9 mouse cellular contexts compared by ENCODE assay signal in genomic region chr15:95772861-95773836, GRCm38 (mm10). TPM values are rescaled to one million over a fixed set of nuclear protein-coding genes. Genes with fewer than 3 reads are reported as not detected.
DNase-seq lines count a peak whose midpoint lies in the region; ATAC-seq and TF ChIP-seq lines count a peak whose summit lies in the region.
"Had no signal": no experiment of that assay in that cellular context is flagged by ENCODE, and none has a peak within 500 bp of the region (broad histone marks: within the 10 kb centered on the region; RNA-seq: fewer than 3 reads in every experiment).

No protein-coding gene starts in this region.

- H3K27ac ChIP-seq in midbrain, embryonic 10.5 days (replicated peaks), result no peak overlapping the region
- no peak overlapping the region for H3K27ac ChIP-seq in midbrain, embryonic 13.5 days
- H3K27ac ChIP-seq in limb, embryonic 11.5 days (replicated peaks; ENCODE audit: low read depth, low read length), result no peak overlapping the region
- no peak overlapping the region for H3K27ac ChIP-seq in olfactory bulb, adult 2 months (ENCODE audit: insufficient read depth, low read depth, low read length)
- H3K27ac ChIP-seq: neural tube, embryonic 12.5 days had no signal

- no peaks in the 10 kb centered on the region for H3K9me3 ChIP-seq in midbrain, embryonic 10.5 days (replicated peaks)
- no peaks in the 10 kb centered on the region for H3K9me3 ChIP-seq in midbrain, embryonic 13.5 days
- no peaks in the 10 kb centered on the region for H3K9me3 ChIP-seq in limb, embryonic 11.5 days (ENCODE audit: control insufficient read depth, low read length)
- H3K9me3 ChIP-seq: neural tube, embryonic 12.5 days had no signal

- no peak overlapping the region for H3K4me2 ChIP-seq in midbrain, embryonic 13.5 days (replicated peaks)
- H3K4me2 ChIP-seq in limb, embryonic 11.5 days (ENCODE audit: low read depth, severe bottlenecking), result no peak overlapping the region
- H3K4me2 ChIP-seq: neural tube, embryonic 12.5 days had no signal

- peak; percentile 70 for DNase-seq in midbrain, embryonic 10.5 days (ENCODE audit: low spot score)
- no peak for DNase-seq in Patski (ENCODE audit: low read depth, low spot score)
- DNase-seq in cerebellum, postnatal 25 days, result peak; percentile 52 to 71
- DNase-seq in heart, postnatal 36 days, result peak; percentile 78 to 82
- peak; percentile 85 for DNase-seq in limb, embryonic 11.5 days (ENCODE audit: low spot score)
- peak; percentile 90 for DNase-seq in thymus, postnatal 4 days

- POLR2A ChIA-PET in Patski (lab: Charles Lee), result interaction anchor here (0.6 to 0.9 kb wide), 4 partner anchors 146 to 604 kb away, joined by 3 to 4 read pairs (median 3); no protein-coding TSS in a partner anchor

- in situ Hi-C loops in Patski (cut with MboI; ENCODE audit: low pct_unique_long_range_greater_than_20kb), result loop anchor here (25.0 kb wide), 1 partner anchor 614 kb away; no protein-coding TSS in a partner anchor

- 61% methylated on average over 14 of the region's 14 CpGs for WGBS in midbrain, embryonic 10.5 days
- WGBS in midbrain, embryonic 13.5 days, result 48% methylated on average over 14 of the region's 14 CpGs
- WGBS in limb, embryonic 11.5 days, result 61% methylated on average over 14 of the region's 14 CpGs
- 55% methylated on average over 14 of the region's 14 CpGs for WGBS in olfactory bulb, adult 2 months

- H3K4me1 ChIP-seq in midbrain, embryonic 10.5 days, result no peaks in the 10 kb centered on the region
- no peaks in the 10 kb centered on the region for H3K4me1 ChIP-seq in midbrain, embryonic 13.5 days (replicated peaks)
- H3K4me1 ChIP-seq in limb, embryonic 11.5 days (ENCODE audit: control insufficient read depth, insufficient read depth, low read length), result no peaks in the 10 kb centered on the region
- no peaks in the 10 kb centered on the region; the same call in 1 of the 2 replicates for H3K4me1 ChIP-seq in olfactory bulb, adult 2 months (ENCODE audit: control insufficient read depth, insufficient read depth, low read length)
- H3K4me1 ChIP-seq: neural tube, embryonic 12.5 days had no signal

- H3K36me3 ChIP-seq in midbrain, embryonic 10.5 days, result no peaks in the 10 kb centered on the region
- H3K36me3 ChIP-seq in midbrain, embryonic 13.5 days, result no peaks in the 10 kb centered on the region
- no peaks in the 10 kb centered on the region for H3K36me3 ChIP-seq in limb, embryonic 11.5 days (ENCODE audit: control insufficient read depth, insufficient read depth, low read length)
- H3K36me3 ChIP-seq: neural tube, embryonic 12.5 days had no signal

- H3K4me3 ChIP-seq in midbrain, embryonic 10.5 days, result no peak overlapping the region
- H3K4me3 ChIP-seq in midbrain, embryonic 13.5 days (replicated peaks), result no peak overlapping the region
- no peak overlapping the region for H3K4me3 ChIP-seq in limb, embryonic 11.5 days (ENCODE audit: low read depth, low read length)
- no peak overlapping the region for H3K4me3 ChIP-seq in olfactory bulb, adult 2 months (ENCODE audit: insufficient read depth, low read depth, low read length)
- H3K4me3 ChIP-seq: neural tube, embryonic 12.5 days had no signal

- peak; percentile 93 for TF ChIP-seq CTCF in Patski (IDR thresholded peaks at IDR 0.05)
- peak; percentile 41; the same call in 1 of the 2 replicates for TF ChIP-seq CTCF in olfactory bulb, adult 2 months (IDR thresholded peaks at IDR 0.05; ENCODE audit: insufficient read depth, low read depth, low read length)

- no peak overlapping the region for H3K9ac ChIP-seq in midbrain, embryonic 13.5 days (replicated peaks)
- no peak overlapping the region for H3K9ac ChIP-seq in limb, embryonic 11.5 days (ENCODE audit: low read length)
- H3K9ac ChIP-seq: neural tube, embryonic 12.5 days had no signal

- TF ChIP-seq POLR2A in olfactory bulb, adult 2 months (IDR thresholded peaks at IDR 0.05; ENCODE audit: insufficient read depth, low read depth, low read length), result no peak

- CTCF ChIA-PET in Patski (lab: Charles Lee), result interaction anchor here (0.6 to 1.9 kb wide), 13 partner anchors 10 to 549 kb away, joined by 3 to 12 read pairs (median 3); no protein-coding TSS in a partner anchor

- intact Hi-C loops in heart, postnatal 36 days (cut with DNase I), result loop anchor here (1.0 to 5.0 kb wide), 4 partner anchors 17 to 170 kb away; partner anchors contain the start of gene Ano6

- ATAC-seq in midbrain, embryonic 13.5 days, result no peak
- peak; percentile 71 for ATAC-seq in Patski
- ATAC-seq in limb, embryonic 11.5 days (ENCODE audit: insufficient number of reproducible peaks, low FRiP score, low TSS enrichment, low read depth), result no peak

- H3K27me3 ChIP-seq in midbrain, embryonic 10.5 days (ENCODE audit: low read depth, poor library complexity, severe bottlenecking), result no peaks in the 10 kb centered on the region
- no peaks in the 10 kb centered on the region for H3K27me3 ChIP-seq in midbrain, embryonic 13.5 days
- H3K27me3 ChIP-seq in Patski, result no peaks in the 10 kb centered on the region
- H3K27me3 ChIP-seq in limb, embryonic 11.5 days (ENCODE audit: control insufficient read depth, insufficient read depth, low read length), result no peaks in the 10 kb centered on the region
- H3K27me3 ChIP-seq: neural tube, embryonic 12.5 days had no signal

RNA-seq across cellular contexts. Expression of gene Ano6, which starts 17.5 kb away (rescaled TPM):
- 30.0 and 33.6 TPM in 2 replicates for polyA plus RNA-seq in midbrain, embryonic 10.5 days (2016; fragmentation: Nextera tagmentation; extraction: Ambion mirVana)
- polyA plus RNA-seq in midbrain, embryonic 13.5 days (2015; fragmentation: Nextera tagmentation; extraction: Ambion mirVana), result 26.1 and 26.8 TPM in 2 replicates
- polyA plus RNA-seq in Patski (2021), result 184 TPM
- 10 to 100 TPM; 20.6 to 23.0 TPM for total RNA-seq in heart, postnatal 36 days (2021)
- 41.9 and 51.3 TPM in 2 replicates for polyA plus RNA-seq in limb, embryonic 11.5 days (2014; fragmentation: Nextera tagmentation; extraction: Ambion mirVana)
- not detected in 2 replicates for polyA plus RNA-seq in olfactory bulb, adult 2 months (2012; ENCODE audit: insufficient read depth, insufficient read length, low replicate concordance, missing spikeins)
